Mouse (Mus musculus) gastrocnemius, postnatal 25 days (tissue): ENCODE results near the gene Crybg1. TPM values are rescaled to one million over a fixed set of nuclear protein-coding genes. Genes with fewer than 3 reads are reported as not detected.

Experiments
- total RNA-seq, 2 experiments: library from RNA; stranded (reverse); gene quantifications; 1 replicate in 1 of 2; 2 replicates in 1 of 2; pipeline ENCODE4 v1.2.3; 2021

Gene Crybg1
- total RNA-seq, 2 experiments from 2014 or later, result 1.2 to 1.3 TPM

Other genes starting within 250 kb of the Crybg1 start
- 10 to 100 TPM; 15.1 to 16.7 TPM for gene Qrsl1, start 247.1 kb downstream of the Crybg1 start, total RNA-seq
- 10 to 100 TPM; 23.0 to 26.4 TPM for gene Rtn4ip1, start 247.0 kb downstream of the Crybg1 start, total RNA-seq
- 10 to 100 TPM in 1 of 2 experiments, 1 to 10 TPM in 1; 9.7 to 10.9 TPM for gene Atg5, start 119.5 kb upstream of the Crybg1 start, total RNA-seq